Mouse (Mus musculus): ENCODE data around the gene Znrf2. TPM values are rescaled to one million over a fixed set of nuclear protein-coding genes. Genes with fewer than 3 reads are reported as not detected.
A peak's percentile ranks its signal among the peaks of the same experiment; 100 is the strongest.
"Not testable (repeated sequence)": the region's sequence is repeated elsewhere in the genome, so short reads cannot be mapped to it uniquely, and the experiment has no call there.

Gene Znrf2
- total and polyA plus RNA-seq, 3 experiments, result 16.0 to 26.9 (median 18.3) TPM

DNA sequence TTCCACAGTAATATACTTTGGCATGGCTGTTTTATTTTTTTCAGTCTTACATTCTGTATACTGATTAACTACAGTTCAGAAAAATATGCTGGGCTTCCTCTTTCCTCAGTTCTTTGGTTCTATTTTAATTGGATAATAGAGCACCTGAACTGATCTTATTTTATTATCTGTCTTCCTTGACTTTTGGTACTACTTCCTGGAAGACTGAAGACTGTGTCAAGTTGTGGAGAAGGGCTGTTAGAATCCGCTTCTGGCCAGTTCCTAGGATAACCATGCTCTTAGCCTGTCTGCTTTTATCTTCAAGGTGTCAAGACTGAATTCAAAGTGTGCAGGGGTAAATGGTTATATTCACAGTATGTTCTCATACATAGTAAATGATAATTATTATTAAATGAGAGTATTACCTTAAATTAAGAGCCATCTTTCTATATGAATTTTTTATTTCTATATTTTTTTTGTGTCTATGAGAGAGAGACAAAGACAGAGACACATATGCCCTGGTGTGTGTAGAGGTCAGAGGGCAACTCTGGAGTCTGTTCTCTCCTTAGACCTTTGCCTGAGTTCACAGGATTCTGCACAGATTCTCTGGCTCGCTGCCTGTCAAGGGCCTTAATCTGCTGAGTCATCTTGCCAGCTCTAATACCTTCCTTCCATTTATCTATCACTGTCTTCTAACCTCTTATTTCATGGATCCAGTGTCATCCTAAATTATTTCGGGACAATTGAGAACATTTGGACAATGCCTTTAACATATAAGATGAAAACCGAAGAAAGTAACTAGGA, 39.3 kb downstream of the Znrf2 start:
- Histone ChIP-seq H3K4me1 (ENCODE audit: control insufficient read depth in 1 of 2, insufficient read depth in 2 of 2) (peaks cover 0 to 46% of the 10 kb centered on the region in 2 experiments; a peak in 2 of 4 replicates), H3K9me3 (replicated peaks; ENCODE audit: low read length) (no peaks in the 10 kb centered on the region), H3K27me3 (replicated peaks) (no peaks in the 10 kb centered on the region), H3K27ac (ENCODE audit: insufficient read depth, low read depth) (no peak overlapping the region), H3K79me2 (replicated peaks; ENCODE audit: control insufficient read depth, extremely low read depth, insufficient read depth, poor library complexity, severe bottlenecking) (peaks cover 2% of the 10 kb centered on the region; the same call in 1 of the 2 replicates), H3K4me2 (ENCODE audit: insufficient read depth, low read depth, poor library complexity, severe bottlenecking) (no peak overlapping the region), H3K9ac (ENCODE audit: insufficient read depth, low read depth) (no peak overlapping the region), H3K36me3 (replicated peaks in 1 of 2; ENCODE audit: control insufficient read depth in 1 of 2, insufficient read depth in 1 of 2, low read length in 1 of 2) (peaks cover 0 to 11% of the 10 kb centered on the region in 2 experiments), H3K4me3 (replicated peaks in 1 of 3; ENCODE audit: low read depth in 2 of 3, low read length in 2 of 3, poor library complexity in 1 of 3) (no peak overlapping the region)
- dilution Hi-C loops (cut with MboI; ENCODE audit: extremely low pct_ligation_motif_present, extremely low pct_unique_long_range_greater_than_20kb, low sequenced_read_pairs) (no loop called here), in situ Hi-C loops (cut with MboI; ENCODE audit: low pct_ligation_motif_present, low pct_unique_long_range_greater_than_20kb, low sequenced_read_pairs) (no loop called here)
- DNase-seq (ENCODE audit: extremely low read depth), result no peak
- peak; percentile 34; the same call in 1 of the 2 replicates for TF ChIP-seq MAFK (IDR thresholded peaks at IDR 0.05; ENCODE audit: insufficient replicate concordance, low read length)
- no peak for TF ChIP-seq TBP (conservative IDR thresholded peaks at IDR 0.05; ENCODE audit: low read depth, low read length)

DNA sequence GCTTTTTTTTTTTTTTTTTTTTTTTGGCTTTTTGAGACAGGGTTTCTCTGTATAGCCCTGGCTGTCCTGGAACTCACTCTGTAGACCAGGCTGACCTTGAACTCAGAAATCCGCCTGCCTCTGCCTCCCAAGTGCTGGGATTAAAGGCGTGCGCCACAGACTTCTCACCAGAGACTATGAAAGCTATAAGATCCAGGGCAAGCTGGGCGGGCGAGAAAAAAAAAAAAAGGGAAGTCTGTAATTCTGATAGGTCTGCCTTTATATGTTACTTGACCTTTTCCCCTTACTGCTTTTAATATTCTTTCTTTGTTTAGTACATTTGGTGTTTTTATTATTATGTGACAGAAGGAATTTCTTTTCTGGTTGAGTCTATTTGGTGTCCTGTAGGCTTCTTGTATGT, 42.4 kb downstream of the Znrf2 start:
- H3K27me3 ChIP-seq (replicated peaks); H3K4me3 ChIP-seq (replicated peaks in 1 of 3; ENCODE audit: low read depth in 2 of 3, low read length in 2 of 3, poor library complexity in 1 of 3); H3K4me2 ChIP-seq (ENCODE audit: insufficient read depth, low read depth, poor library complexity, severe bottlenecking); H3K27ac ChIP-seq (ENCODE audit: insufficient read depth, low read depth); dilution Hi-C loops (cut with MboI; ENCODE audit: extremely low pct_ligation_motif_present, extremely low pct_unique_long_range_greater_than_20kb, low sequenced_read_pairs); in situ Hi-C loops (cut with MboI; ENCODE audit: low pct_ligation_motif_present, low pct_unique_long_range_greater_than_20kb, low sequenced_read_pairs); DNase-seq (ENCODE audit: extremely low read depth); H3K79me2 ChIP-seq (replicated peaks; ENCODE audit: control insufficient read depth, extremely low read depth, insufficient read depth, poor library complexity, severe bottlenecking); H3K9me3 ChIP-seq (replicated peaks; ENCODE audit: low read length); H3K9ac ChIP-seq (ENCODE audit: insufficient read depth, low read depth): not testable (repeated sequence)
- H3K4me1 ChIP-seq (ENCODE audit: control insufficient read depth in 1 of 2, insufficient read depth in 2 of 2), result peaks cover 0 to 26% of the 10 kb centered on the region in 2 experiments; a peak in 2 of 4 replicates
- H3K36me3 ChIP-seq (replicated peaks in 1 of 2; ENCODE audit: control insufficient read depth in 1 of 2, insufficient read depth in 1 of 2, low read length in 1 of 2), result peaks cover 0 to 12% of the 10 kb centered on the region in 2 experiments

- in situ Hi-C loops (cut with MboI; ENCODE audit: low pct_ligation_motif_present, low pct_unique_long_range_greater_than_20kb, low sequenced_read_pairs), result no loop called here
- peaks cover 3% of the 10 kb centered on the region for H3K9me3 ChIP-seq (replicated peaks; ENCODE audit: low read length)
- peaks cover 0 to 17% of the 10 kb centered on the region in 2 experiments for H3K36me3 ChIP-seq (replicated peaks in 1 of 2; ENCODE audit: control insufficient read depth in 1 of 2, insufficient read depth in 1 of 2, low read length in 1 of 2)
- no peak overlapping the region for H3K4me2 ChIP-seq (ENCODE audit: insufficient read depth, low read depth, poor library complexity, severe bottlenecking)
- DNase-seq (ENCODE audit: extremely low read depth), result no peak
- peaks cover 0 to 17% of the 10 kb centered on the region in 2 experiments; a peak in 2 of 4 replicates for H3K4me1 ChIP-seq (ENCODE audit: control insufficient read depth in 1 of 2, insufficient read depth in 2 of 2)
- no peaks in the 10 kb centered on the region for H3K27me3 ChIP-seq (replicated peaks)
- no peak overlapping the region for H3K27ac ChIP-seq (ENCODE audit: insufficient read depth, low read depth)
- no peak overlapping the region for H3K9ac ChIP-seq (ENCODE audit: insufficient read depth, low read depth)
- no peak overlapping the region for H3K4me3 ChIP-seq (replicated peaks in 1 of 3; ENCODE audit: low read depth in 2 of 3, low read length in 2 of 3, poor library complexity in 1 of 3)
- TF ChIP-seq PAX5 (IDR thresholded peaks at IDR 0.05; ENCODE audit: low read length) (no peak), CHD1 (IDR thresholded peaks at IDR 0.05; ENCODE audit: low read depth, low read length) (no peak), ZKSCAN1 (IDR thresholded peaks at IDR 0.05; ENCODE audit: borderline replicate concordance, low read depth, low read length) (no peak), ETS1 (conservative IDR thresholded peaks at IDR 0.05; ENCODE audit: low read depth, low read length) (no peak), USF2 (conservative IDR thresholded peaks at IDR 0.05; ENCODE audit: low read depth, low read length) (no peak), MXI1 (IDR thresholded peaks at IDR 0.05; ENCODE audit: low read depth, low read length) (no peak), CHD2 (IDR thresholded peaks at IDR 0.05; ENCODE audit: low read length) (no peak)
- peaks cover 2% of the 10 kb centered on the region; the same call in 1 of the 2 replicates for H3K79me2 ChIP-seq (replicated peaks; ENCODE audit: control insufficient read depth, extremely low read depth, insufficient read depth, poor library complexity, severe bottlenecking)
- dilution Hi-C loops (cut with MboI; ENCODE audit: extremely low pct_ligation_motif_present, extremely low pct_unique_long_range_greater_than_20kb, low sequenced_read_pairs), result no loop called here
Measured at GRCm38 (mm10) chr6:54860180-54860579, 43.5 kb downstream of the Znrf2 start.

All from CH12.LX (cell line).